Mouse (Mus musculus) liver, adult 2 months (tissue): ENCODE data around the gene Slc44a3. TPM values are rescaled to one million over a fixed set of nuclear protein-coding genes. Genes with fewer than 3 reads are reported as not detected.

Experiments used
- DNase-seq: peaks from one replicate; pipeline ENCODE4 v3.0.0-alpha.2; 2011; ENCODE audit warnings: low read depth, low spot score; ENCODE audit errors: extremely low read depth
- H3K27ac ChIP-seq: fragments of 200-500 bp; replicated peaks from 2 replicates; pipeline ENCODE4 v1.5.1; 2012; ENCODE audit warnings: low read depth, mild to moderate bottlenecking, control low read depth, inconsistent platforms, low read length; ENCODE audit not compliant: insufficient read depth
- H3K27me3 ChIP-seq: fragments of 200-500 bp; 2 replicates; pipeline ENCODE4 v1.6.1; 2012; ENCODE audit warnings: mild to moderate bottlenecking, moderate library complexity, low read length, inconsistent platforms; ENCODE audit not compliant: control insufficient read depth, insufficient read depth
- H3K36me3 ChIP-seq: fragments of 200-500 bp; 2 replicates; pipeline ENCODE4 v1.6.1; 2012; ENCODE audit warnings: low read length, inconsistent platforms; ENCODE audit not compliant: control insufficient read depth, insufficient read depth
- H3K4me1 ChIP-seq: fragments of 200-500 bp; 2 replicates; pipeline ENCODE4 v1.6.1; 2011; ENCODE audit warnings: low read length; ENCODE audit not compliant: control insufficient read depth, insufficient read depth
- H3K4me3 ChIP-seq: fragments of 200-500 bp; 2 replicates; pipeline ENCODE4 v1.5.1; 2011; ENCODE audit warnings: low read depth, mild to moderate bottlenecking, control low read depth, low read length, moderate library complexity; ENCODE audit not compliant: insufficient read depth
- H3K79me2 ChIP-seq: fragments of 200-500 bp; 2 replicates; pipeline ENCODE4 v1.6.1; 2012; ENCODE audit warnings: inconsistent platforms, mild to moderate bottlenecking, low read length, moderate library complexity; ENCODE audit not compliant: control insufficient read depth, insufficient read depth
- H3K9ac ChIP-seq: fragments of 200-500 bp; 2 replicates; pipeline ENCODE4 v1.6.1; 2012; ENCODE audit warnings: low read depth, mild to moderate bottlenecking, control low read depth, inconsistent platforms, low read length
- CTCF ChIP-seq: fragments of 200-500 bp; IDR thresholded peaks from 2 replicates; pipeline ENCODE4 v1.5.1; 2011; ENCODE audit warnings: low read depth, low read length, control low read depth
- POLR2A ChIP-seq: fragments of 200-500 bp; IDR thresholded peaks from 2 replicates; pipeline ENCODE4 v1.6.1; 2011; ENCODE audit warnings: low read length, control low read depth; ENCODE audit not compliant: insufficient read depth; ENCODE audit errors: extremely low read depth
- WGBS: fragments of 180-500 bp; shearing (Covaris S2); methylation state at CpG from one replicate; pipeline ENCODE4 v1.1.7; 2018; 5-methylcytosine and 5-hydroxymethylcytosine counted together
- polyA plus RNA-seq: library from polyadenylated mRNA; depleted of rRNA; stranded (reverse); fragments of >200 nt; gene quantifications from 2 replicates; pipeline ENCODE4 v1.2.3, GENCODE M21; 2012
- total RNA-seq: library from RNA; depleted of rRNA; stranded (reverse); fragments of >200 nt; gene quantifications from 2 replicates; pipeline ENCODE4 v1.2.3, GENCODE M21; 2014

Slc44a3 gene
- total and polyA plus RNA-seq, 2 experiments = 4.7 to 6.6 TPM

DNA sequence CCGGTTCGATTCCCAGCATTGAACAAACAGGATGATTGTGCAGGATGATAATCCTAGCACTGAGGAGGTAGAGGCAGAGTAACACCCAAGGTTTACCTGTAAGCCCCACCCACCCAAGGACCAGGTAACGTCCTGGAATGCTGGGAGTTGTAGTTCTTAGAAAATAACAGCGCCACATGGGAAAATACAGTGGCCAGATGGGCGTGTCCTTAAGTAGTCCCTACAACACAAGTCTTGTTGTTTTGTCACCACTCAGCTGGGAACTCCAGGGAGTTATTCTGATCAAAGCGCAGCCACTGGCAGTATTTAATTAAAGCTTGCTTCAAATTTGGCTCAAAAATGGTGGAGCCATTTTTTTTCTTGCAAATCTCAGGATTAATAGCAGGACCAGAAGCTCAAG, 44.2 kb upstream of the Slc44a3 start:
- H3K27ac ChIP-seq = no peak overlapping the region
- WGBS = 88% methylated on average over 6 of the region's 6 CpGs
- no peaks in the 10 kb centered on the region for H3K4me1 ChIP-seq
- TF ChIP-seq POLR2A (no peak), CTCF (no peak)
- H3K9ac ChIP-seq = no peak overlapping the region
- H3K27me3 ChIP-seq = no peaks in the 10 kb centered on the region
- no peaks in the 10 kb centered on the region for H3K79me2 ChIP-seq
- no peaks in the 10 kb centered on the region for H3K36me3 ChIP-seq
- DNase-seq = no peak
- no peak overlapping the region for H3K4me3 ChIP-seq

DNA sequence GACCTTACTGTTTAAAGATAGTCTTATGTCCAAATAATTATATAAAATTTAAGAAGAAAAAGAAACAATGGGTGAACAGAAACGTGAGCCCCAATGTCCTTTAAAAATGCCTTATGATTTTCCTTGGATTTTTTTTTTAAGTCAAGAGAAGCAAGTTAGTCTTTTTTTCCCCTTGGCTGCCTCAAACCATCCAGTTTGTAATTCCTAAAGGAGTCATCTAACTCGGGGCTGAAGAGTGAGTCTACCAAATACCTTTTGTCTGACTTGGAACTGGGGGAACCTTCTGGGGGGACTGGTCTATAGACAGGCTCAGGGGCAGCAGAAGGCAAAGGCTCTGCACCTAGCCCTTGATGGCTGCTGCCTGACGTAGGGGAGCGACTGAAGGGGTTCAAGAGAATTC, 42.2 kb upstream of the Slc44a3 start:
- Histone ChIP-seq H3K27me3 (no peaks in the 10 kb centered on the region), H3K79me2 (no peaks in the 10 kb centered on the region), H3K36me3 (no peaks in the 10 kb centered on the region), H3K27ac (no peak overlapping the region), H3K4me3 (no peak overlapping the region), H3K4me1 (no peaks in the 10 kb centered on the region), H3K9ac (no peak overlapping the region)
- DNase-seq = no peak
- WGBS = 87% methylated on average over 4 of the region's 4 CpGs
- TF ChIP-seq POLR2A (no peak), CTCF (no peak)

DNA sequence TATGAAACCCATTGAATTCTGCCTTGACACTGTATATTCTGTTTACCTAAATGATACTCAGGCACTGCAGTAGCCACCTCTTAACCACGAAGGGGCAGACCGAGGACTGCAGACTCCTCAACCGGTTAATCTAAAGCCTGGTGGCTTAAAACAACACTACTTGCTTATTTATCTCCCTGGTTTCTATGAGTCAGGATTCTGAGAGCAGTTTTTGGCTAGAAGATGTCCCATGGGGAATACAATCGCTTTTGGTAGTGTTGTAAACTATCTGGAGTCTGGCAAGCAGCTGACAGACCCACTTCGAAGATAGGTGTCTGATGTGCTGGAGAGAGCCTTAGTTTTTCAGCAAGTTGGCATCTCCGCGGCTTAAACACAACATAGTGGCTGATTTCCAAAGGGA, 41.7 kb upstream of the Slc44a3 start:
- Histone ChIP-seq H3K4me1 (no peaks in the 10 kb centered on the region), H3K27ac (no peak overlapping the region), H3K4me3 (no peak overlapping the region), H3K9ac (no peak overlapping the region), H3K79me2 (no peaks in the 10 kb centered on the region), H3K36me3 (no peaks in the 10 kb centered on the region), H3K27me3 (no peaks in the 10 kb centered on the region)
- 86% methylated on average over 7 of the region's 7 CpGs for WGBS
- no peak for DNase-seq
- TF ChIP-seq POLR2A (no peak), CTCF (no peak)

DNA sequence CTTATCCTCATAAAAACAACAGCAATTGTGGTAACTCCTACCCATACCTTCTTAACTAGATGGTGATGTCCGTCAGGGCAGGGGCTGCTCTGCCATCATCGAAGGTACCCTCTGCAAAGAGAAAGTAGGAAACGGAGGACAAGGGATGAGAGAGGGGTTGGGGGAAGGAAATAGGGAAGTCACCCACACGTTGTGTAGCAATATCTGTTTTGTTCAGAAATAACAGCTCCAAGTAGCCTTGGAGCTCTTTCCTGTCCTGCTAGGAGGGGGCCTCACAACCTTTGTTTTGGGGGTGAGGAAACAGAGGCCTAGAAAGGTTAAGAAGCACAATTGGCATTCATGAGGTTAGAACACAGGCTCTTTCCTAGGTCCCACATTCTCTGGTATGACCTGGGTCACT, 39.3 kb upstream of the Slc44a3 start:
- no peak for DNase-seq
- Histone ChIP-seq H3K9ac (no peak overlapping the region), H3K79me2 (no peaks in the 10 kb centered on the region), H3K36me3 (no peaks in the 10 kb centered on the region), H3K4me1 (no peaks in the 10 kb centered on the region), H3K27ac (no peak overlapping the region), H3K27me3 (no peaks in the 10 kb centered on the region), H3K4me3 (no peak overlapping the region)
- no peak for TF ChIP-seq POLR2A
- TF ChIP-seq CTCF = no peak
- WGBS = 81% methylated on average over 4 of the region's 4 CpGs

- Histone ChIP-seq H3K27me3 (no peaks in the 10 kb centered on the region), H3K27ac (no peak overlapping the region), H3K9ac (no peak overlapping the region), H3K79me2 (no peaks in the 10 kb centered on the region), H3K4me1 (no peaks in the 10 kb centered on the region), H3K4me3 (no peak overlapping the region), H3K36me3 (no peaks in the 10 kb centered on the region)
- no peak for TF ChIP-seq POLR2A
- DNase-seq = no peak
- 84% methylated on average over 11 of the region's 11 CpGs for whole genome bisulfite sequencing
Measured at GRCm38 (mm10) chr3:121570623-121571022, 38.4 kb upstream of the Slc44a3 start.

- no peaks in the 10 kb centered on the region for H3K4me1 ChIP-seq
- H3K79me2 ChIP-seq = no peaks in the 10 kb centered on the region
- 75% methylated on average over 5 of the region's 5 CpGs for WGBS
- no peaks in the 10 kb centered on the region for H3K36me3 ChIP-seq
- no peak for TF ChIP-seq POLR2A
- H3K27ac ChIP-seq = no peak overlapping the region
- H3K4me3 ChIP-seq = no peak overlapping the region
- H3K9ac ChIP-seq = no peak overlapping the region
- no peak for DNase-seq
- H3K27me3 ChIP-seq = no peaks in the 10 kb centered on the region
Measured at GRCm38 (mm10) chr3:121569767-121570166, 37.6 kb upstream of the Slc44a3 start.
